Mouse (Mus musculus) frontal cortex, postnatal 36 days (tissue): Measurements from ENCODE around the gene Strbp.

Experiments used
- DNase-seq, 2 experiments: peaks; one replicate each; pipeline ENCODE4 v3.0.0; 2022; ENCODE audit warnings: low spot score in 2 of 2

Strbp gene

GRCm38 (mm10) chr2:37703230-37703954, at the start of gene Strbp:
Strbp (minus strand) TSS chr2:37703859.
- peak; percentile 89 to 93 for DNase-seq

GRCm38 (mm10) chr2:37751114-37751513, 47.5 kb upstream of the Strbp start:
- no peak for DNase-seq

- DNase-seq = no peak
These were observed 45.7 kb upstream of the Strbp start for GRCm38 (mm10) chr2:37749323-37749722.

- no peak for DNase-seq
These were observed 44.9 kb upstream of the Strbp start for GRCm38 (mm10) chr2:37748442-37749066.

- peak in 1 of 2 experiments; percentile 62 for DNase-seq
These were observed 44.2 kb upstream of the Strbp start for GRCm38 (mm10) chr2:37747909-37748308.

- DNase-seq = no peak
These were observed 42.8 kb upstream of the Strbp start for GRCm38 (mm10) chr2:37746293-37747049.

GRCm38 (mm10) chr2:37744773-37745395, 41.2 kb upstream of the Strbp start:
- peak in 1 of 2 experiments; percentile 53 for DNase-seq

- peak; percentile 52 to 73 for DNase-seq
These were observed 38.3 kb upstream of the Strbp start for GRCm38 (mm10) chr2:37741806-37742554.

GRCm38 (mm10) chr2:37735807-37736188, 32.1 kb upstream of the Strbp start:
- DNase-seq = no peak

- peak in 1 of 2 experiments; percentile 61 for DNase-seq
These were observed 31.5 kb upstream of the Strbp start for GRCm38 (mm10) chr2:37734979-37735806.

GRCm38 (mm10) chr2:37731241-37731801, 27.7 kb upstream of the Strbp start:
- no peak for DNase-seq

GRCm38 (mm10) chr2:37724231-37724630, 20.6 kb upstream of the Strbp start:
- no peak for DNase-seq

GRCm38 (mm10) chr2:37723501-37724090, 19.9 kb upstream of the Strbp start:
- DNase-seq = peak in 1 of 2 experiments; percentile 42

GRCm38 (mm10) chr2:37722674-37723465, 19.2 kb upstream of the Strbp start:
- DNase-seq = no peak

- no peak for DNase-seq
These were observed 12.6 kb upstream of the Strbp start for GRCm38 (mm10) chr2:37716266-37716665.

- no peak for DNase-seq
These were observed 11.7 kb upstream of the Strbp start for GRCm38 (mm10) chr2:37715364-37715763.

- no peak for DNase-seq
These were observed 9.4 kb upstream of the Strbp start for GRCm38 (mm10) chr2:37713100-37713499.

- DNase-seq = no peak
These were observed 5.2 kb upstream of the Strbp start for GRCm38 (mm10) chr2:37708835-37709234.
